Mouse (Mus musculus) E14TG2a.4 (cell line): ENCODE data around the gene Ptprq.

Source experiments
- CTCF ChIP-seq: conservative IDR thresholded peaks from 2 replicates; pipeline ENCODE4 v1.5.1; 2014; ENCODE audit warnings: low read length
- POU5F1 ChIP-seq: IDR thresholded peaks from 2 replicates; pipeline ENCODE4 v1.6.1; 2014; ENCODE audit warnings: low read length, borderline replicate concordance

- TF ChIP-seq CTCF (no peak), POU5F1 (no peak)
These were observed 118.5 kb downstream of the Ptprq start for GRCm38 (mm10) chr10:107601371-107601770.
